Mouse (Mus musculus) adrenal gland, adult 2 months (tissue): ENCODE measurements around the gene Mblac1. TPM values are rescaled to one million over a fixed set of nuclear protein-coding genes. Genes with fewer than 3 reads are reported as not detected.

Experiments used
- DNase-seq: peaks from one replicate; pipeline ENCODE4 v3.0.0; 2021
- long read RNA-seq: library from polyadenylated mRNA; stranded (forward); transcript quantifications from one replicate; pipeline ENCODE4 v2.0.0, GENCODE M21; 2021
- polyA plus RNA-seq: library from polyadenylated mRNA; depleted of rRNA; stranded (reverse); fragments of >200 nt; gene quantifications from 2 replicates; pipeline ENCODE4 v1.2.3, GENCODE M21; 2012; rRNA removed
- total RNA-seq, 2 experiments: library from RNA; stranded (reverse); gene quantifications; 2 replicates each; pipeline ENCODE4 v1.2.3; 2021

The Mblac1 gene
- total RNA-seq (10 to 100 TPM in 1 of 2 experiments, 1 to 10 TPM in 1; 5.0 to 11.9 TPM), polyA plus RNA-seq (9.6 and 11.1 TPM in 2 replicates)
- long read RNA-seq, transcript Mblac1-201 (1 exons, 1,308 nt) = major isoform, 9 of 9 reads
- long read RNA-seq, partial matches to known transcripts = 0 of 9 reads
- long read RNA-seq, other reads (novel, unspliced or antisense) = 0 of 9 reads

DNA sequence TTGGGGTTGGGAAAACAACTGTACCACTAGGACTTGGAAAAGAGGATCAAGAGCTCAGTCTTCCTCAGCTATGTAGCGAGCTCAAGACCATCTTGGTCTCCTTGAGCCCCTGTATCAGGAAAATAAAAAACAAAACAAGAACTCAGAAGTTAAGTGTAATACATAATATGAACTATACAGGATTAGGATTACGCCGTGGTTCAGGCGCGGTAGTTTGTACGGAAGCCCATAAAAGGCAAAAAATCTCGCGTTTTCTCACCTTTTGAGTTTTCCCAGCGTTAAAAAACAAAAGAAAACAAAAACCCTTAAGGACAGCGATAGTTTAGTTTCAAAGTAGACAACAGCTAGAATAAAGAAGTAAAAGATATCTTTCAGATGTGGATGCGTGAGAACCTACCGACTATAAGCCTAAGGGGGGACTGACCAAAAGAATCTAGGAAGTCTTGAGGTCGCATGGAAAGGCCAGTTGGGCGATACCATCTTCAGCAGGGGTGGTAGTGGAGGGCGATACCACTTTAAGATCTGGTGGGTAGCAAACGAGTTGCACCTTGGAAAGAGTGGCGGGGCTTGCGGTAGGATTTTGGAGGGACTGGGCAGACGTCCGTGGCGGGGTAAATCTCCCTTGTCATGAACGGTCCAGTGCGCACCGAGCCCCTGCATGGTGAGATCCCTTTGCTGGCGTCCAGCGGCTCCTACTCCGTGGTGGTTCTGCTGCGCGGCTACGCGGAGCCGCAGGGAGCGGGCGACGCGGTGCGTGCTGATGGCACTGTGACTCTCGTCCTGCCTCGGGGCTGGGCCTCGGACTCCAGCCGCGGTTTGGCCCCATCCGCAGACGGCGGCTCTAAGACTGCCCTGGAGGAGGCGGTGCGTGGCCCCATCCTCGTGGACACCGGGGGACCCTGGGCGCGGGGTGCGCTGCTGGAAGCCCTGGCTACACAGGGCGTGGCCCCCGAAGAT is at the start of gene Mblac1:
Mblac1 (plus strand) TSS at position 544 of the 957 bp plus-strand sequence.
- DNase-seq = peak; percentile 91

DNA sequence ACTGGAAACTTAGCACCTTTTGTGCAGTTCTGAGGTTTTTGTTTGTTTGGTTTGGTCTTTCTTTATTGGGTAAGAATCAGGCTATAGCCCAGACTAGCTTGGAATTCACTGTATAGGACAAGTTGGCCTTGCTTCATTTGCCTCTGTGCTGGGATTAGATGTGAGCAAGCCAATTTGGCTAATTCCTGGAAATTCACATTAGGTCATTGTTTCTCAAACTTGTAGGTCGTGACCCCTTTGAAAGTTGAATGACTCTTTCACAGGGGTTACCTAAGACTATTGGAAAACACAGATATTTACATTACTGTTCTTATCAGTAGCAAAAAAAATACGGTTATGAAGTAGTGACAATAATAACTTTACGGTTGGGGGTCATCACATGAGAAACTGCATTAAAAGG is 39.7 kb upstream of the Mblac1 start:
- no peak for DNase-seq

DNA sequence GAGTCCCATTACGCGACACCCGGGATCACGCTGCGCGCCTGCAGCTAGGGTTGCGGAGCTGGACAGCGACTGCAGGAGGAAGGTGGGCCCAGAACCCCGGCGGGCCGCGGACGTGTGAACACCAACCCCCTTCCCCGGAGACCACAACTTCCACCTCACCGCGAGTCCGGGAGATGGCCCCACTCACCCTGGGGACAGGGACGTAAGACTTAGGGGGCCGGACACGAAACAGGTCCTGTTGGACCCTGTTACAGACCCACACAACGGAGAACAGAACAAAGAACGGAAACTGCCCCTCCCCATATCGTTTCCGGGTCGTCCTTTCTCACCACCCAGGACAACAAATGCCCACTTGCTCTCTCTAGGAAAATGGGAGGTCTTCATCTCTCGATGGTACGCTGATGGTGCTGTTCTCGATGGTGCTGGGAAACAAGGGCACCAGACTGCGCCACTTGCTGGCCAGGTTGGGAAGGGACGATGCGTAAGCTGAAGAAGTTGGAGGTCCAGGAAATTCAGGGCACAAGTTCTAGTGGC is 38.6 kb upstream of the Mblac1 start, which contains the start of gene Zfp113:
Zfp113 (minus strand) TSS at position 302 of the 534 bp plus-strand sequence.
- peak; percentile 93 for DNase-seq

DNA sequence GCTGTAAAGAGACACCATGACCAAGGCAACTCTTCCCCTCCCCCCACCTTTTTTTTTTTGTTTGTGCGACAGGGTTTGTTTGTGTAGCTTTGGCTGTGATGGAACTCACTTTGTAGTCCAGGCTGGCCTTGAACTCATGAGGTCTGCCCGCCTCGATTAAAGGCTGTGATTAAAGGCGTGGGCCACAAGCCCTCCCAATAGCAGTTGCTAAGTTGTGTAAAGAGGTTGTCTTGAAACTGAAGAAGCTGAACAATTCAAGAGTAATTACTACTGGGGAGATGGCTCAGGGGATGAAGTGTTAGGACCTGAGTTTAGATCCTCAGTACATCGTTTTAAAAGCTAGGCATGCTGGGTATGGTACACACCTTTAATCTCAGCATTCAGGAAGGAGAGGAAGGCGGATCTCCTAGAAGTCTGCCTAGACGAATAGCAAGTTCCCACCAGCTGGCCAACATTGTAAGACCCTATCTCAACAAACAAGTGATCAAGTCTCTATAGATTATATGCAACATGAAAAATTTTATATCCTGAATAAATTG is 33.8 kb upstream of the Mblac1 start:
- DNase-seq = no peak

DNA sequence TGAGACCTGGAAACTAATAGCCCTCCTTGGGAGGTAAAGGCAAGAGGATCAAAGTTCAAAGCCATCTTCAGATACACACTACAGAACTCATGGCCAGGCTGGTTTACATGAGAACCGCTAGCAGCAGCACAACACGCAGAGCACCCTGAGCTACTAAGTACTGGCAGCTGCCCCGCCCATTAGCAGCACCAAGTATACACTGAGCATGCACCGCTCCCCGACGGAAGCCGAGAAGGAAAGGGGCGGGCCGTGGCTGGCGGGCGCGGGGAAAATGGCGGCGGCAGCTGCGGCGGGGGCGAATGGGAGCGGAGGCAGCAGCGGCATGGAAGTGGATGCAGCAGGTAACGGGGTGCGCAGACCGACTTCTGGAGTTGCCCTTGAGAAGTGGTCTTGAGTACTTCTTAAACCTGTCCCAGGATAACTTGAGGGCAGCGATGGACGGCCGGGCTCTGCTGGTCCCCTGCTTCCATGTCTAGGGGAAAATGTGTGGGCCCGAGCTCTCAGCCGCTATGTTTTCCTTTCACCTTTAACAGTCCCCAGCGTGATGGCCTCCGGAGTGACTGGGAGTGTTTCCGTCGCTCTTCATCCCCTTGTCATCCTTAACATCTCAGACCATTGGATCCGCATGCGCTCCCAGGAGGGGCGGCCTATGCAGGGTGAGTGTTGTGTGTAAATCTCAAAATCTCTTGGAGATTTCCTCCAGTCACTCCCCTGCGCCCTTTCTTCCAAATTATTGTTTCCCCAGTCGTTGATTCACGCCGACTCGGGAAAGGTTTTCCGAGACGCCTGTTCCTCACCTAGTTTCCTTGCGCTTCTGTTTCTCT is 33.1 kb upstream of the Mblac1 start, which contains the start of gene Cops6:
Cops6 (plus strand) TSS at position 230 of the 824 bp plus-strand sequence.
- DNase-seq = peak; percentile 96

DNA sequence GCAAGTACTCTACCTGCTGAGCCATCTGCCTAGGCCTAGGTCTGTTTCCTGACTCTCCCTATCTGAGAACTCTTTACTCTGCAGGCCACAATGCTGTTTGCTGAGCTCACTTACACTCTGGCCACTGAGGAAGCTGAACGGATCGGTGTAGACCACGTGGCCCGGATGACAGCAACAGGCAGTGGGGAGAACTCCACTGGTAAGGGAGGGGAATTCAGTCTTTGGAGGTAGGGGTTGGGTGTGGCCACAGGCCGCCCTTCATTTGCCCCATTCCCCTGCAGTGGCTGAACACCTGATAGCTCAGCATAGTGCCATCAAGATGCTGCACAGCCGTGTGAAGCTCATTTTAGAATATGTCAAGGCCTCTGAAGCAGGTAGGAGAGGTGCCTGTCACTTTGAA is 31.1 kb upstream of the Mblac1 start:
- no peak for DNase-seq

DNA sequence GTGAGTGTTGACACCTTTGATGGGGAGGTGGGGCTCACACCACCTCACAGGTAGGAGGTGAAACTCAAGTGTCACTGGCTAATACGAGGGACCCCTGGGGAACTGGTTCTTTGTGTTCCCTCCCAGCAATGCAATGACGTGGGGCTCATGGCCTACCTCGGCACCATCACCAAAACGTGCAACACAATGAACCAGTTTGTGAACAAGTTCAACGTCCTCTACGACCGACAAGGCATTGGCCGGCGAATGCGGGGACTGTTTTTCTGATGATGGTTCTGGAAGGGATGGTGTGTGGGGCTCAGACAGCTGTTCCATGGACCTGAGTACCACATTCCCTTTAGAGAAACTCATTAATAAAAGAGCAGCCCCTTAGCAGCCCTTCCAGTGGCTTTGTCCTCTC is 30.5 kb upstream of the Mblac1 start:
- no peak for DNase-seq

DNA sequence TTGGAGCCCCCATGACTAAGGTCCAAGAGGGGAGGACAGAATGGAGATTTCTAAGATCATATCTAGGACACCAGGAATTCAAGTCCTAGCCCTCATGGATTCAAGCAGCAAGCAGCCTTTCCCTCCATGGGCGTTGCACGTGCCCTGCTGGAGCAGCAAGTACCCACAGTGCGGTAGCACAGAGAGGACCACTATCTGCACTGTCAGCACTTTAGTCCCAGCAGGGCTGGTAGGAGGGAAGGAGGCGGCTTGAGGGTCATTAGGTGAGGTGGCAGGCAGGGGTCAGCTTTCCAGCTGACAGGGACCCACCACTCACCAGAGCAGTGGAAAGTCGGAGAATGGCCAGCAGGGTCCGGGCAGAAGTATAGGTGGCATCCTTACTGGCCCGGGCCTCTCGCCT is 28.5 kb upstream of the Mblac1 start:
- no peak for DNase-seq

DNA sequence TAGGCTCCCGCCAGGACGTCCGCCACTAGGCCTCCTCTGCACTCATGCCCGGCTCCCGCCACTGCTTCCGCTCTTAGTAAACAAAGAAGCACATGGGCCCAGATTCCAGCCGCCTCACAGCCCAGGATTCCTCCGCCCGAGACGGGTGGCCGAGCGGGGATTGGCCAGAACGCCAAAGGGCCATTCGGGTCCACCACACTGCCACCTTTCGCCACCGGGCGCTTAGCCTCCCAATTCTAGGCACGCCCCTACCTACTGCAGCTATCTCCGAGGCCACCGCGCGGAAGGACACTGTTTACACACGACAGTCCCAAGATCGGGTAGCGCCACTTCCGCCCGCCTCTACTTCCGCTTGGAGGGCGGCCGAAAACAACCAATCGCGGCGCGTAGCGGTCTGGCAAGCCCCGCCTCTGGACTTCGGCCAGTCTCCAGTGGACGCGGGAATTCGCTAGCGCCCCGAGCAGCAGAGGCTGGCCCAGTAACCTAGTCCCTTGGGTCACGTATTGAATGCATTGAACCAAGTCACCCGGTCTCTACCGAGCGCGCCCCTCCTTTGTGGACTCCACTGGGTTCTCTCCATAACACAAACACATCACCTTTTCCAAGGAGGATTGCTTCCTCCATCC is 23.1 kb upstream of the Mblac1 start:
- DNase-seq = peak; percentile 97

DNA sequence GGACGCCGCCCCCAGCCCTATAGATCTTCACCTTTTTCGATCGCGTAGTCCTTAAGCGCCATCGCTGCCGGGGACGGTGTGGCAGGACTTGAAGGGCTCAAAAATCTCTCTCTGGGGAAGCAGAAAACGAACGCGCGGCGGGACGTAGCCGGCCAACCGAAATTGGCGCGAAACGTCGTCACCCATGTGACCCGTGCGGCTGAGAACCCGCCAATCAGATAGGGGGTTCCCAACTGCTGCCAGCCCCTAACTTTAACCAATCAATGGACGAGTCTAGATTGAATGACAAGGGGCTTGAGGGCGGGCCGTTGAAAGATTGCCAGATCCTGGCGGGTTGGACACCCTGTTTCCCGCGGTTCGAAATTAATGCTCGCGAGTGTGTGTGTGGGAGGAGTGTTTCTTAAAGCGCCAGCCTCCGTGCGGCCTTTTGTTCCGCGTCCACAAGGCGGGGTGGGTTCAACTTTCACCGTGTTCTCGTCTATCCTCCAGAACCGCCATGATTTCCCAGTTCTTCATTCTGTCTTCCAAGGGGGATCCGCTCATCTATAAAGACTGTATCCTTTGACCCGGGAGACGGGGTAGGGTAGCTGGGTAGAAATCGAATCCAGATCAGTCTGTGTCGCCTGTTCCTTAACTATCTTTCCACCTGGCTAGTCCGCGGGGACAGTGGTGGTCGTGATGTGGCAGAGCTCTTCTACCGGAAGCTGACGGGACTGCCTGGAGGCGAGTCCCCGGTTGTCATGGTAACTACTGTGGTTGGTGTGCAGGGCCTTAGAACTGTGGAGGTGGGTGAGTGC is 22.2 kb upstream of the Mblac1 start, which contains the start of the genes Ap4m1 and Mcm7:
Ap4m1 (plus strand) TSS at position 308 of the 797 bp plus-strand sequence.
Mcm7 (minus strand) TSS at position 728 of the 797 bp plus-strand sequence.
- DNase-seq = peak; percentile 99

DNA sequence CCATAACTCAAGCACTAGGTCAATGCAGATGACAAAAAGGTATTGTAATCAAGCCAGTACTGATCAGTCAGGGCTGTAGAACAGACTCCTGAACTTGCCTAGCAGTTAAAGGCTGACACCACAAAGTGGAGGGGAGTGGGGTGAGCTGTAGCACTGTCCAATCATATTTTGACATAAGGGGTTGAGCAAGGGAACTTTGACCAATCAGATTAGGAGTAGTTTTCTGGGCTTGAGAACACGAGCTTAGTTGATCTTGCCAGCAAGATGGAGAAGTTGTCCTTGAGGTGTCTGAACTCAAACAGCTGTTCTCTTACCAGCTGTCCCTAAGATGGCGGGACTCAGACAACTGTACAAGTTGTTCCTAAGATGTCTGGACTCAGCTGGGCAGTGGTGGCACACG is 20.9 kb upstream of the Mblac1 start:
- DNase-seq = no peak

DNA sequence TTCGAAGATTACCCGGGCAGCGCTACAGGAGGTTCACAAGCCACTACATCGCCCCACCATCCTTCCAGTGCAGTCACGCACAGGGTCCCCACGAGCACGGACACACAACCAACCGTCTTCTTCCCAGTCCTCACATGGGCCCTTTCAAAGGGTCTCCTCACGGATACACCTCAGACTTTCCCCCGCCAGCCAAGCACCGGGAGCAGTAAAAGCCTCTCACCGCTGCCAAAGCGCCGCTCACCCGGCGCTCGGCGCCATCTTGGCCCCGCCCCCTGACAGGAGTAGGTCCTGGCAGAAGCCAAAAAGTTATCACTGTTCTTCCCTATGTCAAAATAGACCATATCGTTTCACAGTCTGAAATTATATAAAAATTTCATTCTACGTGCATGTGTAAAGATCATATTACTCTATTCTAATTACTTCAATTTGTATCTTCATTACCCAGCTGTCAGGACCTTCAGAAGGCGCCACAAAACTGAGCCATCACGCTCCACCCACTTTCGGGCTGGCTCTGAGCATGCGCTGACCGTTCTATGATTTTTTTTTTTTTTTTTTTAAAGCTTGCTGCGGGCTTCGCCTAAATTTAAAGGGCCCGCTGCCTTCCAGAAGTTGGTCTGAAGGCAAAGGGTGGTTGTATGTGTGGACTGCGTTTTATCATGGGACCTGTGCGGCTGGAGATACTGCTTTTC is 7.0 kb upstream of the Mblac1 start, which contains the start of the genes Taf6 and Cnpy4:
Taf6 (minus strand) TSS at position 502 of the 689 bp plus-strand sequence.
Cnpy4 (plus strand) TSS at position 536 of the 689 bp plus-strand sequence.
- peak; percentile 86 for DNase-seq

DNA sequence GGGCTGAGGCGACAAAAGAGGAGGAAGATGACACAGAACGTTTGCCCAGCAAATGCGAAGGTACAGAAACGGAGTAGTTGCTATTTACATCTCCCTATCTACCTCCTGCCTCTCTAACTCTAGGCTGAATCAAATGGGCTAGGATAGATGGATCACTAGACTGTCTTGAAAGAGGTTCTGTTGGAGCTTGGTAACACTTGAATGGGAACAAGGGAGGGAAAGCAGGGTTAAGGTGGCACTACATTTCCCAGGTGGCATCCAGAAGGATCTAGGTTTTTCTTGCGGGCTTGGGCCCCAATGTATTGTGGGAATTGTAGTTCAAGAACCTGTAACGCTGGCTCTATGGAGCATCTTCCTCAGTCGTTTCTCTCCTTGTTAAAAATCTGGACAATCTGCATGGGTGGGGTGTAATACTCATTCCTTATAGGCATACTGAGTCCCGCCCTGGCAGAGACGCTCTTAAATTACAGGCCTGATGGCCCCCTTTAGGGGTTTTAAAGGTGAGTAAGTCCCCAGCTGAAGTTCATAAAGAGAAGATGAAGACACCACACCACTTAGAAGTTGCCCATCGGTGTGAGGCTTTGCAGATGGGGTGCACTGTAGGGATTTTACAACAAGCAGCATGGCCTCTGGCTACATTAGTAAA is 6.3 kb upstream of the Mblac1 start:
- peak; percentile 83 for DNase-seq

DNA sequence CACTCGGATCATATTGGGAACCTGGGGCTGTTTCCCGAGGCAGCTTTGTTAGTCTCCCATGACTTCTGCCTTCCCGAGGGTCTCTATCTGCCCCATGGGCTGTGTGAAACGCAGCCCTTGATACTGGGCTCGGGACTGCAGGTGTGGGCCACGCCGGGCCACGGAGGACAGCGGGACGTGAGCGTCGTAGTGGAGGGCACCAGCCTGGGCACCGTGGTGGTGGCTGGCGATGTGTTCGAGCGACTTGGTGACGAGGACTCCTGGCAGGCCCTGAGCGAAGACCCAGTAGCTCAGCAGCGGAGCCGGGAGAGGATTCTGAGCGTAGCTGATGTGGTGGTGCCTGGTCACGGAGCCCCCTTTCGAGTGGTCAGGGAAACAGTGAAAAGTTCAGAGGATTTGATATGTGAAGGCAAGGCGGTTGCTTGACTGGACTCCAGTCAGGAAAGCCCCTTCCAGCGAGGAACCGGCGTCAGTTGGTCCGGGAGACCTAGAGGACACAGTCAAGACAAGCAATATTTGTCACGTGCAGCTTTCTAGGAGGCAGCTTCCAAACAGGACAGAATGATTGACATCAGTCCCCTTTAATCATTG is 736 bp downstream of the Mblac1 start:
- no peak for DNase-seq

DNA sequence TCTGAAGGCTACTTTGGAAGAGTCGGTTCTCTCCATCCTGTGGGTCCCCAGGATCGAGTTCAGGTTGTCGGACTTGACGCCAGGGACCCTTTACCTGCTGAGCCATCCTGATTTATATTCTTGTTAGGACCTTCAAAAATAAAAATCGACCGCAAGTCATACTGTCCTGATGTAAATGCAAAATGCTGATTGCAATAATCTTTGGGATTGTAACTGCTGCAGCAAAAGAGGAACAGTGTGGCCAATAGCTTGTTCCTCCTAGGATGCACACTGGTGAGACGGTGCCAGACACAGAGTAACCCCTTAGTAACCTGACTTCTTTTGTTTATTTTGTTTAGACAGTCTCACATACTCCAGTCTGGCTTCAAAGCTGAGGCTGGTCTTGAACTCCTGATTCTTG is 1.3 kb downstream of the Mblac1 start:
- no peak for DNase-seq

DNA sequence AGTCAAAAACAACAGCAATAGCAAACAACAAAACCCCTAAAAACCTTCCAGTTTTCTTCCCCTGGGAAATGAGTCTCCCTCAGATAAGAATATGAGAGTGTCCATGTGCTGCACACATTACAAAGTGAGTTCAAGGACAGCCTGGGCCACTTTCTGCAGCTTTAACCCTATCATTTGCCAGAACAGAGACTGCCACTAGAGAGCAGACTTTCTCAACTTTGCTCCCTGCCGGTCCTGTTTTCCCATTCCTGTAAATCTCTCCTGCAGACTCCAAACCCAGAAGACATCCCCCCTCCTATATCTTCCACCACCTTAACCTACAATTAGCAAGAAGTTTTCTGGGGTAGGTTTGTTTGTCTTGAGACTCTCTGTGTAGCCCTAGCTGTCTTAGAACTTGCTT is 5.5 kb downstream of the Mblac1 start:
- peak; percentile 69 for DNase-seq

DNA sequence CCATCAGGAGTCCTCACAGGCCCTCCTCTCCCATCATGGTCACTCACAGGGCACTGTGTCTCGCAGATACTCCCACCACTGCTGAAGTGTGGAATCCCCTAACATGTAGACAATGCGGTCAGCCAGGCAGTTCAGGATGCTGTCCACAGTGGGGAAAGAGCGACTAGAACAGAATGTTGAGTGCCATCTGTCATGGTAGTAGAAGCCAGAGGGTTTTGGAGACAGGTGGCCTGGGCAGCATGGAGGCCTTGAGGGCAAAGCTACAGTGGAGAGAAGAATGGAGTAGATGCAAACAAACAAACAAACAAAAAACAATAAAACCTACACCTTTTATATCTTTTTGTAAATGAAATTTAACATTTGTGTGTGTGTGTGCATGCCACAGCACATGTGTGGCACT is 8.0 kb downstream of the Mblac1 start:
- no peak for DNase-seq

DNA sequence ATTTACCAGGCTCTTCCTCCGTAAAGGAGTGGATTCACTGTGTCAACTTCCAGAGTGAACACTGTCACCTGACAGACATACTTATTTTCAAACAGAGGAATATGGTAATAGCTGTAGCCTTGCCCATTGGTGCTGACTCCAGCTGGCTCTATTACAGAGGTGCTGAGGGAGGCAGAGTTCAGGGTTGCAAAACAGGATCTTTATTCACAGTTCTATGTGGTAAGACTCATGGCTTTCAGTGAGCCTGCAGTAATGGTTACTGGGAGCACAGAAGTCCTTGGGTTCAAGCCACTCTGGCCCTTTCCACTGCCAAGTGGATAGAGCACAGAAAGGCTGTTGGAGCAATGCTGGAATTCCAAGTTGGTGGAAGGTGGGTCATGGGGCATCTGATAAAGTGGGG is 13.1 kb downstream of the Mblac1 start:
- DNase-seq = peak; percentile 45
